In the genomic region with DNA sequence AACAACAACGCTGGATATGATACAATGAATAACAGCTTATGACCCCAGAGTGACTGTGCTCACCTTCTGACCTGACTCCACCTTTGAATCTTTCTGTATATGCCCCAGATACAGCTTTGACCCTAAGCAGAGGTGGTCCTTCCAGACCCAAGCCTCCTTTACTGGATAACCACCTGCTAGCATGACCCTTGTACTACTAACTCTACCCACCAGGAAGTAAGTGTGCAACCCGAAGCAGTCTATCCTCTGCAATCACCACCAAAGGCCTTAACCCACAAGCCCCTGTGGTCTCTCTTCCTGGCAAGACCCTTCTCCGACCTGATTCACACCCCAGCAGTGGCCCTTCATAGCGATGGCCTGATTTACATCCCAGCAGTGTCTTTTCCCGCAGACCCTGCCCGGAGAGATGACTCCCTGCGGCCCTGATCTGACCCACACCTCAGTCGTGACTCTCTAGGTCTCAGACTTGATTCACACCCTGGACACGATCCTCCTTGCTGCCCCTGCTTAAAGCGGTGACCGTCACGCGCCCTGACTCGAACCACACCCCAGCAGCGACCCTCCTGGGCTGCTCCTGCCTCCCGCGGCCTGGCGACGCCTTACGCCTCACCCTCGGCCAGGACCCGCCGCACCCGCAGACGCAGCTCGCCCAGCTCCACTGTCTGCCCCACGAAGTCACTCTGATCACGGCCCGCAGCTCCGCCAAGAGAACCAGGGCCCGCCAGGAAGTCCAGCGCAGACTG, we compare ENCODE assay signal across 8 mouse cellular contexts. TPM values are rescaled to one million over a fixed set of nuclear protein-coding genes. Genes with fewer than 3 reads are reported as not detected.
DNase-seq lines count a peak whose midpoint lies in the region; ATAC-seq and TF ChIP-seq lines count a peak whose summit lies in the region.

No protein-coding gene starts in this region.

- H3K4me3 ChIP-seq in layer of hippocampus, adult 2 months: peak overlapping the region; percentile 99
- H3K4me3 ChIP-seq in forebrain, embryonic 13.5 days: peak overlapping the region; percentile 84
- H3K4me3 ChIP-seq in liver, embryonic 13.5 days (replicated peaks): peak overlapping the region; percentile 91
- H3K4me3 ChIP-seq in stomach, embryonic 15.5 days (replicated peaks): peak overlapping the region; percentile 96

- H3K27me3 ChIP-seq in forebrain, embryonic 13.5 days: no peaks in the 10 kb centered on the region
- H3K27me3 ChIP-seq in liver, embryonic 13.5 days: no peaks in the 10 kb centered on the region
- no peaks in the 10 kb centered on the region for H3K27me3 ChIP-seq in stomach, embryonic 15.5 days (replicated peaks)

- H3K9ac ChIP-seq in forebrain, embryonic 13.5 days: peak overlapping the region; percentile 94
- peak overlapping the region; percentile 93 for H3K9ac ChIP-seq in liver, embryonic 13.5 days
- peak overlapping the region; percentile 97 for H3K9ac ChIP-seq in stomach, embryonic 15.5 days

- H3K4me1 ChIP-seq in forebrain, embryonic 13.5 days: peaks cover 25% of the 10 kb centered on the region
- H3K4me1 ChIP-seq in liver, embryonic 13.5 days (replicated peaks): peaks cover 52% of the 10 kb centered on the region
- 0 out of 2 replicates have a peak, but pooled peaks cover 3% of the 10 kb centered on the region for H3K4me1 ChIP-seq in stomach, embryonic 15.5 days

- H3K9me3 ChIP-seq in forebrain, embryonic 13.5 days (replicated peaks): no peaks in the 10 kb centered on the region
- no peaks in the 10 kb centered on the region for H3K9me3 ChIP-seq in liver, embryonic 13.5 days (replicated peaks)
- no peaks in the 10 kb centered on the region for H3K9me3 ChIP-seq in stomach, embryonic 15.5 days

- no peak for DNase-seq in layer of hippocampus, adult 2 months (ENCODE audit: low spot score in 2 of 2)
- DNase-seq in layer of hippocampus, adult 18-20 months (ENCODE audit: low spot score in 2 of 2): no peak
- peak; percentile 17 for DNase-seq in MN1 (ENCODE audit: low spot score)
- peak; percentile 20 for DNase-seq in liver, embryonic 13.5 days
- DNase-seq in urinary bladder, postnatal 14 days (ENCODE audit: low spot score): no peak
- DNase-seq in left cerebral cortex, adult 9 months (ENCODE audit: low spot score in 2 of 2): no peak

- ATAC-seq in forebrain, embryonic 13.5 days: peak; percentile 86; the same call in 1 of the 2 replicates
- ATAC-seq in liver, embryonic 13.5 days (ENCODE audit: low read depth): peak; percentile 84
- ATAC-seq in stomach, embryonic 15.5 days (ENCODE audit: insufficient read depth, low FRiP score, low read depth): peak; percentile 82

- H3K4me2 ChIP-seq in forebrain, embryonic 13.5 days: peak overlapping the region; percentile 80
- peak overlapping the region; percentile 80 for H3K4me2 ChIP-seq in liver, embryonic 13.5 days
- peak overlapping the region; percentile 78 for H3K4me2 ChIP-seq in stomach, embryonic 15.5 days

- peak; percentile 12; the same call in 1 of the 2 replicates for TF ChIP-seq CTCF in layer of hippocampus, adult 2 months (conservative IDR thresholded peaks at IDR 0.05)

- 3% methylated on average over 32 of the region's 32 CpGs for WGBS in forebrain, embryonic 13.5 days
- WGBS in liver, embryonic 13.5 days (ENCODE audit: insufficient replicate concordance): 1% methylated on average over 32 of the region's 32 CpGs
- 1% methylated on average over 31 of the region's 32 CpGs for WGBS in stomach, embryonic 15.5 days

- H3K27ac ChIP-seq in layer of hippocampus, adult 2 months: peak overlapping the region; percentile 96
- peak overlapping the region; percentile 78 for H3K27ac ChIP-seq in forebrain, embryonic 13.5 days
- peak overlapping the region; percentile 89 for H3K27ac ChIP-seq in liver, embryonic 13.5 days
- peak overlapping the region; percentile 87 for H3K27ac ChIP-seq in stomach, embryonic 15.5 days

- H3K36me3 ChIP-seq in forebrain, embryonic 13.5 days (ENCODE audit: poor library complexity, severe bottlenecking): peaks cover 7% of the 10 kb centered on the region
- peaks cover 10% of the 10 kb centered on the region for H3K36me3 ChIP-seq in liver, embryonic 13.5 days
- no peaks in the 10 kb centered on the region for H3K36me3 ChIP-seq in stomach, embryonic 15.5 days

RNA-seq across cellular contexts. Expression of gene Gak, which starts 0.5 kb away (rescaled TPM):
- 10 to 100 TPM; 96.2 to 97.3 TPM for total RNA-seq in layer of hippocampus, adult 2 months (2021)
- 10 to 100 TPM; 89.7 to 93.0 TPM for total RNA-seq in layer of hippocampus, adult 18-20 months (2021)
- polyA plus RNA-seq in forebrain, embryonic 13.5 days (2015; fragmentation: Nextera tagmentation; extraction: Ambion mirVana): 45.3 and 50.5 TPM in 2 replicates
- 23.1 and 33.3 TPM in 2 replicates for polyA plus RNA-seq in liver, embryonic 13.5 days (2015; fragmentation: Nextera tagmentation; extraction: Ambion mirVana)
- 48.8 and 59.5 TPM in 2 replicates for polyA plus RNA-seq in stomach, embryonic 15.5 days (2015; fragmentation: Nextera tagmentation; extraction: Ambion mirVana)

RNA-seq across cellular contexts. Expression of gene Tmem175, which starts 0.5 kb away (rescaled TPM):
- 10 to 100 TPM; 40.7 to 43.5 TPM for total RNA-seq in layer of hippocampus, adult 2 months (2021)
- 10 to 100 TPM; 38.5 to 41.3 TPM for total RNA-seq in layer of hippocampus, adult 18-20 months (2021)
- 19.9 and 20.0 TPM in 2 replicates for polyA plus RNA-seq in forebrain, embryonic 13.5 days (2015; fragmentation: Nextera tagmentation; extraction: Ambion mirVana)
- 12.9 and 13.9 TPM in 2 replicates for polyA plus RNA-seq in liver, embryonic 13.5 days (2015; fragmentation: Nextera tagmentation; extraction: Ambion mirVana)
- polyA plus RNA-seq in stomach, embryonic 15.5 days (2015; fragmentation: Nextera tagmentation; extraction: Ambion mirVana): 23.9 and 26.5 TPM in 2 replicates

RNA-seq across cellular contexts. Expression of gene Idua, which starts 31.1 kb away (rescaled TPM):
- 10 to 100 TPM; 16.8 to 17.1 TPM for total RNA-seq in layer of hippocampus, adult 2 months (2021)
- 10 to 100 TPM; 15.0 to 16.1 TPM for total RNA-seq in layer of hippocampus, adult 18-20 months (2021)
- 7.7 and 7.9 TPM in 2 replicates for polyA plus RNA-seq in forebrain, embryonic 13.5 days (2015; fragmentation: Nextera tagmentation; extraction: Ambion mirVana)
- 3.4 and 3.8 TPM in 2 replicates for polyA plus RNA-seq in liver, embryonic 13.5 days (2015; fragmentation: Nextera tagmentation; extraction: Ambion mirVana)
- 13.4 and 13.9 TPM in 2 replicates for polyA plus RNA-seq in stomach, embryonic 15.5 days (2015; fragmentation: Nextera tagmentation; extraction: Ambion mirVana)

RNA-seq across cellular contexts. Expression of gene Dgkq, which starts 40.4 kb away (rescaled TPM):
- total RNA-seq in layer of hippocampus, adult 2 months (2021): 10 to 100 TPM; 50.2 to 51.5 TPM
- total RNA-seq in layer of hippocampus, adult 18-20 months (2021): 10 to 100 TPM; 45.4 to 46.9 TPM
- polyA plus RNA-seq in forebrain, embryonic 13.5 days (2015; fragmentation: Nextera tagmentation; extraction: Ambion mirVana): 13.7 and 19.0 TPM in 2 replicates
- 2.9 and 3.6 TPM in 2 replicates for polyA plus RNA-seq in liver, embryonic 13.5 days (2015; fragmentation: Nextera tagmentation; extraction: Ambion mirVana)
- polyA plus RNA-seq in stomach, embryonic 15.5 days (2015; fragmentation: Nextera tagmentation; extraction: Ambion mirVana): 10.6 and 11.0 TPM in 2 replicates

RNA-seq across cellular contexts. Expression of gene Slc26a1, which starts 46.3 kb away (rescaled TPM):
- 1 to 10 TPM; 1.2 TPM for total RNA-seq in layer of hippocampus, adult 2 months (2021)
- 1 to 10 TPM in 1 of 2 experiments, under 1 TPM in 1; 0.96 to 1.4 TPM for total RNA-seq in layer of hippocampus, adult 18-20 months (2021)
- polyA plus RNA-seq in forebrain, embryonic 13.5 days (2015; fragmentation: Nextera tagmentation; extraction: Ambion mirVana): 1.5 and 1.6 TPM in 2 replicates
- 12.0 and 12.7 TPM in 2 replicates for polyA plus RNA-seq in liver, embryonic 13.5 days (2015; fragmentation: Nextera tagmentation; extraction: Ambion mirVana)
- polyA plus RNA-seq in stomach, embryonic 15.5 days (2015; fragmentation: Nextera tagmentation; extraction: Ambion mirVana): 2.3 and 2.6 TPM in 2 replicates

Comparison
In these comparisons a context has a peak if more than half of its experiments do, and no peak if none do; other contexts are left out.
1. DNase-seq: peak in MN1 (single experiment) and liver, embryonic 13.5 days (single experiment); none in layer of hippocampus, adult 2 months (0 of 2), layer of hippocampus, adult 18-20 months (0 of 2), urinary bladder, postnatal 14 days (single experiment) and left cerebral cortex, adult 9 months (0 of 2).
2. Peak in every context shown above with its lines, with median percentiles within 50 percentile points of each other: H3K27ac ChIP-seq, H3K4me3 ChIP-seq, ATAC-seq, H3K4me2 ChIP-seq and H3K9ac ChIP-seq.